Mouse (Mus musculus): ENCODE measurements at regions not wholly inside any gene's neighbourhood (a gene's known extent, or its start where the extent isn't known, plus 50 kb on each side); places are given as distances from the start of the nearest gene placed in this dataset.

DNA sequence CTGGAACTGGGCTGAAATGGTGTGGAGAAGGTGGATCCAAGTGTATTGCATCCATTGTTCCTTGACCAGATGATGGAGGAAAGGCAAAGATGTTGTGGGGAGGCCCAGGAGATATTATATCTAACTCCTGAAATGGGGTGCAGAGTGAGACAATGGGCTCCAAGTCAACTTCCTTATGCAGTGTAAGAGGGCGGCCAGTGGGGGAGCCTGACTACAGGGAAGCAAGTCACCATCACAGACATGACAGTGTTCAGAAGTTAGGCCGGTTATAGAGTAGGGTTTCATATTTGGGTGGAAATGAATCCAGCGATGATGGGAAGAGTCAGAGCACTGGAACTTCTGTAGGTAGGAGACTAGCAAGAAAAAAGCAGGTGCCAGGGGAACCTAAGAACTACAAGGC is 167.3 kb upstream of the Tas2r119 start:
- TF ChIP-seq MAX (IDR thresholded peaks at IDR 0.05; ENCODE audit: low read length): no peak
- no peak for TF ChIP-seq EP300 (IDR thresholded peaks at IDR 0.05; ENCODE audit: low read depth in 1 of 2, low read length in 2 of 2)
- TF ChIP-seq CTCF (IDR thresholded peaks at IDR 0.05 in 2 of 3, conservative IDR thresholded peaks at IDR 0.05 in 1 of 3; ENCODE audit: control insufficient read depth in 1 of 3, insufficient read depth in 1 of 3, low read depth in 2 of 3, low read length in 3 of 3, poor library complexity in 1 of 3, severe bottlenecking in 1 of 3): no peak
- TF ChIP-seq ZMIZ1 (IDR thresholded peaks at IDR 0.05; ENCODE audit: low read depth, low read length): no peak
- TF ChIP-seq GATA1 (IDR thresholded peaks at IDR 0.05; ENCODE audit: low read depth, low read length): no peak
- no peak for TF ChIP-seq USF1 (IDR thresholded peaks at IDR 0.05; ENCODE audit: low read depth, low read length)
